Mouse (Mus musculus): ENCODE results near the gene Rab26. TPM values are rescaled to one million over a fixed set of nuclear protein-coding genes. Genes with fewer than 3 reads are reported as not detected.

The Rab26 gene
- polyA plus RNA-seq, 1 experiment from 2014 or later: 2.8 TPM

GRCm38 (mm10) chr17:24507806-24508460 is 26.1 kb downstream of the Rab26 start:
- H3K27ac ChIP-seq (ENCODE audit: low read depth): no peak overlapping the region

GRCm38 (mm10) chr17:24507129-24507664 is 26.8 kb downstream of the Rab26 start:
- H3K27me3 ChIP-seq (ENCODE audit: insufficient read depth, low read length): no peaks in the 10 kb centered on the region; the same call in 1 of the 2 replicates
- 0 out of 2 replicates have a peak overlapping the region, but pooled peaks have one; percentile 4 for H3K4me3 ChIP-seq (ENCODE audit: low read depth, low read length)
- H3K9ac ChIP-seq: no peak overlapping the region
- 0 out of 2 replicates have a peak, but pooled peaks have one; percentile 30 for ATAC-seq (ENCODE audit: insufficient read depth)
- no peaks in the 10 kb centered on the region for H3K9me3 ChIP-seq (ENCODE audit: low read depth, low read length)
- no peak overlapping the region for H3K4me2 ChIP-seq
- no peak for TF ChIP-seq CTCF (IDR thresholded peaks at IDR 0.05; ENCODE audit: low read depth)
- peaks cover 46% of the 10 kb centered on the region for H3K36me3 ChIP-seq (ENCODE audit: insufficient read depth)
- no peak overlapping the region for H3K27ac ChIP-seq (ENCODE audit: low read depth)
- 38% methylated on average over 19 of the region's 19 CpGs for WGBS
- no peaks in the 10 kb centered on the region for H3K4me1 ChIP-seq (ENCODE audit: insufficient read depth)
- no peak for DNase-seq

More at GRCm38 (mm10) chr17:24507806-24508460, 26.1 kb downstream of the Rab26 start:
- TF ChIP-seq CTCF (IDR thresholded peaks at IDR 0.05; ENCODE audit: low read depth): no peak
- Histone ChIP-seq H3K9ac (no peak overlapping the region), H3K9me3 (ENCODE audit: low read depth, low read length) (no peaks in the 10 kb centered on the region), H3K4me1 (ENCODE audit: insufficient read depth) (no peaks in the 10 kb centered on the region), H3K4me3 (ENCODE audit: low read depth, low read length) (no peak overlapping the region), H3K27me3 (ENCODE audit: insufficient read depth, low read length) (no peaks in the 10 kb centered on the region; the same call in 1 of the 2 replicates), H3K36me3 (ENCODE audit: insufficient read depth) (peaks cover 50% of the 10 kb centered on the region), H3K4me2 (no peak overlapping the region)
- 77% methylated on average over 12 of the region's 12 CpGs for WGBS
- DNase-seq (no peak), ATAC-seq (ENCODE audit: insufficient read depth) (no peak)

GRCm38 (mm10) chr17:24506332-24507070 is 27.5 kb downstream of the Rab26 start:
- Histone ChIP-seq H3K9ac (peak overlapping the region; percentile 20; the same call in 1 of the 2 replicates), H3K4me2 (peak overlapping the region; percentile 47), H3K27ac (ENCODE audit: low read depth) (no peak overlapping the region), H3K4me3 (ENCODE audit: low read depth, low read length) (peak overlapping the region; percentile 4; the same call in 1 of the 2 replicates), H3K9me3 (ENCODE audit: low read depth, low read length) (no peaks in the 10 kb centered on the region), H3K27me3 (ENCODE audit: insufficient read depth, low read length) (no peaks in the 10 kb centered on the region; the same call in 1 of the 2 replicates), H3K36me3 (ENCODE audit: insufficient read depth) (peaks cover 39% of the 10 kb centered on the region), H3K4me1 (ENCODE audit: insufficient read depth) (no peaks in the 10 kb centered on the region)
- 23% methylated on average over 36 of the region's 36 CpGs for WGBS
- TF ChIP-seq CTCF (IDR thresholded peaks at IDR 0.05; ENCODE audit: low read depth): no peak
- ATAC-seq (ENCODE audit: insufficient read depth): 0 out of 2 replicates have a peak, but pooled peaks have one; percentile 18
- DNase-seq: no peak

- no peak for ATAC-seq (ENCODE audit: insufficient read depth)
- no peak for DNase-seq
- no peak for TF ChIP-seq CTCF (IDR thresholded peaks at IDR 0.05; ENCODE audit: low read depth)
Observed at GRCm38 (mm10) chr17:24505286-24505955, 28.6 kb downstream of the Rab26 start.

GRCm38 (mm10) chr17:24504085-24504484 is 29.9 kb downstream of the Rab26 start:
- no peak for ATAC-seq (ENCODE audit: insufficient read depth)
- Histone ChIP-seq H3K9me3 (ENCODE audit: low read depth, low read length) (no peaks in the 10 kb centered on the region), H3K27ac (ENCODE audit: low read depth) (no peak overlapping the region), H3K9ac (no peak overlapping the region), H3K36me3 (ENCODE audit: insufficient read depth) (peaks cover 15% of the 10 kb centered on the region), H3K27me3 (ENCODE audit: insufficient read depth, low read length) (no peaks in the 10 kb centered on the region; the same call in 1 of the 2 replicates), H3K4me1 (ENCODE audit: insufficient read depth) (no peaks in the 10 kb centered on the region), H3K4me3 (ENCODE audit: low read depth, low read length) (no peak overlapping the region), H3K4me2 (no peak overlapping the region)
- WGBS: 86% methylated on average over 10 of the region's 10 CpGs
- no peak for TF ChIP-seq CTCF (IDR thresholded peaks at IDR 0.05; ENCODE audit: low read depth)
- no peak for DNase-seq

More at GRCm38 (mm10) chr17:24505286-24505955, 28.6 kb downstream of the Rab26 start:
- Histone ChIP-seq H3K4me3 (ENCODE audit: low read depth, low read length) (no peak overlapping the region), H3K27me3 (ENCODE audit: insufficient read depth, low read length) (no peaks in the 10 kb centered on the region; the same call in 1 of the 2 replicates), H3K36me3 (ENCODE audit: insufficient read depth) (peaks cover 28% of the 10 kb centered on the region), H3K9me3 (ENCODE audit: low read depth, low read length) (no peaks in the 10 kb centered on the region), H3K9ac (no peak overlapping the region), H3K27ac (ENCODE audit: low read depth) (no peak overlapping the region), H3K4me1 (ENCODE audit: insufficient read depth) (no peaks in the 10 kb centered on the region), H3K4me2 (no peak overlapping the region)
- WGBS: 88% methylated on average over 30 of the region's 30 CpGs

GRCm38 (mm10) chr17:24502208-24502607 is 31.8 kb downstream of the Rab26 start:
- H3K9me3 ChIP-seq (ENCODE audit: low read depth, low read length): no peaks in the 10 kb centered on the region
- no peaks in the 10 kb centered on the region; the same call in 1 of the 2 replicates for H3K27me3 ChIP-seq (ENCODE audit: insufficient read depth, low read length)
- H3K9ac ChIP-seq: no peak overlapping the region
- no peak for DNase-seq
- no peak overlapping the region for H3K4me3 ChIP-seq (ENCODE audit: low read depth, low read length)
- no peaks in the 10 kb centered on the region for H3K36me3 ChIP-seq (ENCODE audit: insufficient read depth)
- H3K27ac ChIP-seq (ENCODE audit: low read depth): no peak overlapping the region
- ATAC-seq (ENCODE audit: insufficient read depth): no peak
- H3K4me2 ChIP-seq: no peak overlapping the region
- 37% methylated on average over 11 of the region's 11 CpGs for WGBS
- no peaks in the 10 kb centered on the region for H3K4me1 ChIP-seq (ENCODE audit: insufficient read depth)
- peak; percentile 50 for TF ChIP-seq CTCF (IDR thresholded peaks at IDR 0.05; ENCODE audit: low read depth)
